Mouse (Mus musculus): ENCODE data around the gene Tnfrsf12a. TPM values are rescaled to one million over a fixed set of nuclear protein-coding genes. Genes with fewer than 3 reads are reported as not detected.

Tnfrsf12a gene
- total RNA-seq (2021) = 100 to 1,000 TPM in 1 of 2 experiments, 10 to 100 TPM in 1; 79.9 to 111 TPM

DNA sequence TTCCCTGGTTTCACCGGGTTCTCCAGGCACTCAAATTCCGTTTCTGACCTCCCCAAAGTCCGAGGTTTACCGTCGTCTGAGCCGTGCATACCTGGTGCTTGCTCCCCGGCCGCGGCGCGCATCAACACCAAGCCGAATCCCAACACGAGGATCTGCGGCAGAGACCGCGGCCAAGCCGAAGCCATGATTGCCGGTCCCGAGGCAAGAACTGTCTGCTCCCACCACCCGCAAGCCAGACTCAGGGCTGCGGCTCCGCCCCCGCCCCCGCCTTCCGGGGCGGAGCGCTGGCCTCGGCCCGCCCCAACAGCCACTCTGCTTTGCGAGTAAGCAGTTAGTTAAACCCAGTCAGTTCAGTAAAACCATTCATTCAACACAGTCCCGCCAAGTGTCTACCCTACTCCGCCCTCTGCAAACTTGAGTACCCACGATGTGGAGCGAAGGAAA lies at the start of gene Tnfrsf12a:
Gene Tnfrsf12a, minus strand, starts transcription at position 233 of the 444 bp plus-strand sequence.
- DNase-seq (ENCODE audit: low spot score) = peak; percentile 82
- intact Hi-C loops (cut with DNase I) = loop anchor here (1.0 kb wide), 1 partner anchor 22 kb away; no protein-coding TSS in a partner anchor

DNA sequence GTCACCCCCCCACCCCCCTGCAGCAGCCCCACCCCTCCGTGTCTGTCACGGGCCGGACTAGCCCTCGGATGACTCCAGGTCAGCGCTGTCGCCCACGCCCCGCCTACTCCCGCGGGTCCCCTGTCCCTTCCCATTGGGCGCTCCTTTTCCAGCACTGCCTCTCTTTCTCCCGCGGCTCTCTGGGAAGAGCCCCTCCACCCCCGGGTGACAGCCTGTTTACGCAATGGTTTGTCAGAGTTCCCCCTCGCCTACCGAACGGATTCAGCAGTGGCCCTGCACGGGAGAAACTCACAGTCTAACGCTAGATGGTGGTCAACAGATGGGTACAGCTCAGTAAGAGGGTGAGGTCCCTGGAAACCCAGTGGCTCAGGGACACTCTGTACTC lies 49.5 kb upstream of the Tnfrsf12a start:
- intact Hi-C loops (cut with DNase I) = no loop called here
- DNase-seq (ENCODE audit: low spot score) = peak; percentile 83

DNA sequence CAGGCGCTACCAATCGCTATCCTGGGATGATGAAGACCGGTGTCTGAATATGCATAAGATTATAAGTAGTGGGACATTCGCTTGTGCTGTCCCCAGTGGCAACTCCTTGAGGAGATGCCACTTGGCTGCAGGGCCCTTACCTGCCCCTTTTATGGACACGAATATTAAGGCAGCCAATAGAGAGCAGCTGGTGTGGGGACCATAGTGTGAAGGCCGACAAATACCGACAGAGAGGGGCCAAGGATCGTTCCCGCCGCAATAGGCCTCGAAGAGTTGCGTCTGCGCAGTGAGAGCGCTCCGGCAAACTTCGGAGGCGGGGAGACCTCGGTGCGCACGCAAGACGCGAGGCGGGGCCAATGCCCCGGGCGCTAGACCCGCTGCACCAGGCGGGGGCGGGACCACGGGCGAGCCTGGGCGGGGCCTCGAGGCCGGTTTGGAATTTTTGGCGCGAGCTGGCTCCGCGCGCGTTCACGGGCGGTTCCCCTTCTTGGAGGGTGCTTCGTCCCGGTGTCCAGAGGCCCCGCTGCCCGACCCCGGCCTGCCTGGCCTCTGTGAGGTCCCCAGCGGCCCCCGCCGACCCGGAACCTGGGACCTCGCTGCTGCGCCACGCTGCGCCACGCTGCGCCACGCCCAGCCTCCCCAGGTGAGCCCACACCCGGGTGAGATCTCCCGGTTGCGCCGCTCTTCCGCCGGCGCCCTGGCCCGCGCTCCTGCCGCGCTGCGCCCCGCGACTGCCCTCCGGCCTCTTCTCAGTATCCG lies 48.9 kb upstream of the Tnfrsf12a start, which contains the start of gene Pkmyt1:
Gene Pkmyt1, plus strand, starts transcription at position 338 of the 759 bp plus-strand sequence.
- peak; percentile 90 for DNase-seq (ENCODE audit: low spot score)
- intact Hi-C loops (cut with DNase I) = loop anchor here (1.0 kb wide), 1 partner anchor 47 kb away; the partner anchor contains the start of gene Cldn6

DNA sequence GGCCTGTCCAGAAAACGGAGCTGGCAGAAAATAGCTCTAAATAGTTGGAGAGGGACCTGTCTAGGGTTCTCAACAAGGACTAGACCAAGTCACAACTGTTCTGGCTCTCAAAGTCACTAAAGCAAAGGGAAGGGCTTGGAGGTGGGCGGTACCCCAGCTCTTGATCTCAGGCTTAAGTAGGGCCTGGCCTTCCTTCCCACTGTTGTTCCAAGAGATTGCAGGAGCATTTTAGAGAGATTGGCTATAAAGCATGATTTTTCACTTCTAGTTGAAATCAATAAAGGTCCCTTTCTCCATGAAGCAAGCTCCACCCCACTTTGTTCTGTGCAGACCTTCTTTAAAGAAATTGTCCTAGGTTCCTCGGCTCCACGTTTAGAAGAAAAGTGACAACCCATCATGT lies 48.2 kb upstream of the Tnfrsf12a start:
- DNase-seq (ENCODE audit: low spot score) = no peak
- intact Hi-C loops (cut with DNase I) = loop anchor here (1.0 kb wide), 1 partner anchor 46 kb away; the partner anchor contains the start of gene Cldn6

DNA sequence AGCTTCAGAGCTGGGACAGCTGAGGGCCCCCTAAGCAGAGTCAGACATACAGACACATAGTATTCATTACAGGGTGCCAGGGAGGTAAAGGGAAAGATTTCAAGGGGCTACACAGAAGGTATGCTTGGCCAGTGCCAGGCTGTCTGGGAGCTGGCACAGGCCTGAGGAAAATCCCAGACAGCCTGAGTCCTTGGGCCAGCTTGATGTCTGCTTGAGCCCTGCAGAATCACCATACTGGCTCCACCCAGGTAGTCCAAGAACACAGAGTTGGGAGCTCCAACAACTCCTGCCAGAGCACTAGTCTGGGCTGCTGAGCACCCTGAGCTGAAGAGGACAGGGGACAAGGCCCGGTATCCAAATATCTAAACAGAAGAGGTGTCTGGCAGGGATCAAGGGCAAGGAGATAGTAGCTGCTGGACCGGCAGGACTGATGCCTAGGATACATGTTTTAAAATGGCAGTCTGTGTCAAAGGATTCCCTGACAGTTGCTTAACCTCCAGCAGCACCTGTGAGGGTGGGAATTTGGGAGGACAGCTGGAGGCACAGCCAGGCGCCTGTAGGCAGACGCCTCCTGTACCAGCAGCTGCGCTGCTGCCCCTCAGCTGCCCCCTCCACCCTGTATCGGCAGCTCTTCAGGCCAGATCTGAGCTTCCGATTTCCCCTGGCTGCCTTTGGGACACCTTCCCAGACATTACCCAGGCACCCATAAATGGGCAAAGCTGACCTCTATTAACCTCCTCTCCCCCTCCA lies 45.3 kb upstream of the Tnfrsf12a start, which contains the start of gene 1520401A03Rik:
Gene 1520401A03Rik, minus strand, starts transcription at position 408 of the 750 bp plus-strand sequence.
- DNase-seq (ENCODE audit: low spot score) = no peak
- intact Hi-C loops (cut with DNase I) = no loop called here

DNA sequence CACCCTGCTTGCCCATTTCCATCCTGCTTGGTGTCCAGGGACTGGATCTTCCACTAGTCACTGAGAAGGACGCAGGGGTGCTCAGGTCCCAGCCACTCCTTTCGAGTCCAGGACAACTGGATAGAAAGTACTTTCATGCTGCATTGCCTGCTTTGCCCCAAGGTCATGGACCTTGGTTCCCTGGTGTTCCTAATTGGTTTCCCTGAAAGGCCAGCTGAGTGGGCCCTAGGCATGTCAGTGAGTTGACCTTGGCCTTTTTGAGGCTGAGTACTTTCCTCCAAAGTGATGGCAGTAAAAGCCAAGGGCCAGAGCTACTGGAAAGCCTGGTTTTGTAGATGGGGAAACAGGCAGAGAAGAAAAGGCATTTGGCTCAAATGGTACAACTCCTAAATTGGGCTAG lies 44.6 kb upstream of the Tnfrsf12a start:
- no peak for DNase-seq (ENCODE audit: low spot score)
- intact Hi-C loops (cut with DNase I) = no loop called here

DNA sequence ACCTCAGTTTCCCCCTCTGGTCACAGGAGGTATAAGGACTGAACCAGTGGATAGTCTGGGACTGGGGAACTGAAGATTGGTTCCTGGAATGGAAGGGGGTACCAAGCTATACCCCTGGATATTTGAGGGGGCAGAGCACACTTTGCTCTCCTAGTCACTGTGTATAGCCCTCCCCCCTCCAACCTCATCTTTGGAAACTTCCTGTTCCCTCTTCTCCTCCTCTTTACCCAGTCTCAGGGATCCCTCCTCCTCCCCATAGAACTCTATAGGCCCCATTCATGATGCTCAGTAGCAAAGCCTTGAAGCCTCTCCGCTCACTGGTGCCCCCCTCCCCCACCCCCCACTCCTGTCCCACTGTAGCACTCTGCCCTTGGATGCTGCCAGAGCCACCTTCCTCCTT lies 42.2 kb upstream of the Tnfrsf12a start:
- no peak for DNase-seq (ENCODE audit: low spot score)
- intact Hi-C loops (cut with DNase I) = no loop called here

DNA sequence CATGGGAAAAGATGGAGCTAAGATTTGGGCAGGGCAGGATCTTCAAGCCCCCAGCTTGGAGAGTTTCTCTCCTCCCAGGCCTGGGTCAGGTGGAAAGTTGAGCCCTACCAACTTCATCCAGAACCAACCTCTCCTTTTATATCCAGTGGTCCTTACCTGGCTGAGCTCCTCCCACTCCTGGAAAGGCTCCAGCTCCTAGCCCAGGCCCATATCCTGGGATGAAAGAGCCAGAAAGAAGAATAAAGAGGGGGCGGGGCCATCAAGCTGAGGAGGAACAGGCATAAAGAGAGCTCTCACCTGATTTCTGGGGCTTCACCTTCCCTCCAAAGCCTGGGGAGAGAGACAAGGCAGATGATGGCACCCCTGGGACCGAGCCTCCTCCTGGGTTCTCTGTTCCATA lies 39.7 kb upstream of the Tnfrsf12a start:
- intact Hi-C loops (cut with DNase I) = no loop called here
- no peak for DNase-seq (ENCODE audit: low spot score)

DNA sequence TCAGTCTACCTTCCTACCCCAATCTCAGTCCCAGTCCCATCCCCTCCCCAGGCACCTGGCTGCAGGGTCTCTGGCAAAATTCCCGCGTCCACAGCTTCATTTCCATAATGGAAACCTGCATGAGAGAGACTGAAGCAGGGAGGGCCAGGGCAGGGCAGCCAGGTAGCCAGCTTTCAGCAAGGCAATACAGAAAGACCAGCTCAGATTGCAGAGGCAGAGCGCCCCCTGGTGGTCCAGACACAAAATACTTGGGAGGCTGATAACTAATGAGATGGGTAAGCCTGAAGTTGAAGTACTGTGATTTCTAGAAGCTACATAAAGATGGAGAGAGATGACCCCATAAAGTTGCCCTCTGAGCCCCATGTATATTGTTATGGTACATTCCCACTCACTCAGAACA lies 28.9 kb upstream of the Tnfrsf12a start:
- no peak for DNase-seq (ENCODE audit: low spot score)
- intact Hi-C loops (cut with DNase I) = loop anchor here (5.0 kb wide), 1 partner anchor 139 kb away; no protein-coding TSS in a partner anchor

DNA sequence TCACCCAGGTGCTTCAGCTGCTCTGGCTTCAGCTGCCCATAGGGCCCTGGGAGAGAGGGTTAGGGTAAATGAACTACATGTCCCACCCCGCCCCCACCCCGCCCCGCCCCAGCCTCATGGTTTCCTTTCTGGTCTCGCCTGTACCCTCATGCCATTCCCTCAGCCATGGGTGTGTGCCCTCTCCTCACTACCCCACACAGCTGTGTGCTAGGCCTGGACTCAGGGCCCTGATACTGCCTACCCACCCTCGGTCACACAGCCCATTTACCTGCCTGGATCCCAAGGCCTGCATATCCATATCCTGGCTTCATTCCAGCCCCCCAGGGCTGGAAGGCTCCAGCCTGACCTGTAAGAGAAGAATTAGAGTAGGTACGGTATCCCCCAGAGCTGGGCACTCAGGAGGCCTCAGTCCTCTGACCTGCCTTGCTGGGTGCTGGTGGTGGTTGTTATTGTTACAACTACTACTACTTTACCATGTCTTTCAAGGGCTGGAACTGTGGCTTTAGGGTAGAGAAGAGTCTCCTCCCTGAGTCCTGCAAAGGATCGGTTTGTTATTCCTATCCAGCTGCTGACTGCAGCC lies 28.3 kb upstream of the Tnfrsf12a start:
- intact Hi-C loops (cut with DNase I) = loop anchor here (1.0 to 5.0 kb wide), 2 partner anchors 44 to 138 kb away; no protein-coding TSS in a partner anchor
- DNase-seq (ENCODE audit: low spot score) = no peak

DNA sequence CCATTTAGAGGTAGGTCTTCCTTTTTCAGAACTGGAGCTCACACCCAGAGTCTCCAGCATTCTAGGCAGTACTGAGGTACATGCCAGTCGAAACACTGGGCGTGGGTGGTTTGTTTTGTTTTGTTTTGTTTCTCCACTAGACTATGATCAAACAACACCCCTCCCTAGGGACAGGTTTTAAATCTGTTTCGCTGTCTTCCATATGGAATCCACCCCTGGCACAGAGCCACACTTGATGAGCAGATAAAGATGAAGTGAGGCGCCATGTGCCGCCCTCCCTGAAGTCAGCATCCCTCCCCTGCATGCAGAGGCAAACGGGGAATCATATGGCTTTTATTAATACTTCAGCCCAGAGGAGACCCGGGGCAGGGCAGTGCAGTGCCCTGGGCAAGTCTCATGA lies 27.5 kb upstream of the Tnfrsf12a start:
- intact Hi-C loops (cut with DNase I) = loop anchor here (1.0 to 5.0 kb wide), 2 partner anchors 43 to 137 kb away; no protein-coding TSS in a partner anchor
- no peak for DNase-seq (ENCODE audit: low spot score)

DNA sequence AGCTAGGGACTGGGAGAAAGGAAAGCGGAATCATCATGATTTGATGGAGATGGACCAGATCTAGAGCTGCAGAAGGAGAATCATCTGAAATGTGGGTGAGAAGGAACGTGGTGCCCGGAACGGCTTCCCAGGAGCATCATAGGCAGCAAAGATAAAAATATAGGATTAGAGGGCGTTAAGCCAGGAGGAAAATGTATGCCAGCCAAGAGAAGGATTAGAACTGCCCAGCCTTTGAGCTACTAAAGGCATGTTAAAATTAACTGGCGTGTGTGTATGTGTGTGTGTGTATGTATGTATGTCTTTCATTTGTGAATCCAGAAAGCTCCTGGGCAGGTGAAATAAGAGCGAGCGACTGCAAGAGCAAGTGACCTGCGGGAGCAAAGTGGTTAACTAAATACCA lies 26.0 kb upstream of the Tnfrsf12a start:
- no peak for DNase-seq (ENCODE audit: low spot score)
- intact Hi-C loops (cut with DNase I) = no loop called here

DNA sequence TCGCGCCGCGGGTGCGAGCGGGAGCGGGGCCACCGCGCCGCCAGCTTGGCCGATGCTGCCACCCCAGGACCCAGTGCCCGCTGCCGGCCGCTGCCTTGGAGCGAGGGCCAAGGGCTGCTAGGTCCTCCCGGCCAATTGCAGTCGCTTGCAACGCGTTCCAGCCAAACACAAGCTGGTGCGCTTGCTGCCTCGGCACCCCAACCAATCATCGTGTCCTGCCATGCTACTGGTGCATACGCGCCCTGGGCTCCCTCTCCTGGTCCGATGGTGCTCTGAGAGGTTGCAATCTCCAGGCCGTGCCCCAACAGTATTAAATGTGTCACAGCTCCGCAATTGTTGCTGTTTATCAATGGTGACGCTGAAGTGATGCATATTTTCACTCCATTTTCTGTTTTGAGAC lies 22.8 kb upstream of the Tnfrsf12a start:
- intact Hi-C loops (cut with DNase I) = no loop called here
- DNase-seq (ENCODE audit: low spot score) = peak; percentile 81

DNA sequence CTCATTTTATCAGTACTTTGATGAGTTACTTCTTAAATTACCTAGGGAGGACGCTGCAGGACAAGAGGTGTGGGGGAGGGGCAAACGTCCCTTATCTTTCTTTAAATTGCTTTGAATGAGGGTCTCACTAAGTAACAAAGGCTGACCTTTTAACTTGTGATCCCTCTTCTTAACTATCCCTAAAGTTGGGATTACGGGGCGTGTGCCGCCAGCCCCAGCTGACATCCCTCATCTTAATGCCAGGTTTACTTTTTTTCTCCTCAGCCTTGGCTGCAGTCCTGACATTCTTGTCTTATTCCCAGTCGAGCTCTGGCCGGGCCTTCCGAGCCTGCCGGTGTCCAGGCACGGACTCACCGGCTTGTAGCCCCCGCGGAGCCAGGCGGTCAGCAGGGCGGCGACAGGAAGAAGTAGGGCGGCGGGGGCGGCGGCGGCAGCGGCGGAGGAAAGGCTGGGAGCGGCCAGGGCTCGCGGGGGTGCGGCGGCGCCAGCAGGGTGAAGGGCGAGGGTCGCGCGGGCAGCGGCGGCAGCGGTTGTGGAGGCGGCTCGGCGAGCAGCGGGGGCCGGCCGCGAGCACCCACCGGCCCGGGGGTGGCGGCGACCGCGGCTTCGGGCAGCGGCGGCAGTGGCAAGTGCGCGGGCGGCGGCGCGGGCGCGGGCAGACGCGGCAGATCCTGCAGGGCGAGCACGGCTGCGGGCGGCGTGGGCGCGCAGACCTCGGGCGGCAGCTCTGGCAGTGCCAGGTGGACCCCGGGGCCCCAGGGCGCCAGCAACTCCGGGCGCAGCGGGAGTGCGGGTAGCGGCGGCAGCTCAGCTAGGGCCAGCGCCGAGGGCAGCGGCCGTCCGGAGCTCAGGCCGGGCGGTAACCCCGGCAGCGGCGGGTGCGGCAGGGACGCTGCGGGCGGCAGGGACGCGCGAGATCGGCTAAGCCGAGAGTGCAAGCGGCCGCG lies 22.1 kb upstream of the Tnfrsf12a start:
- intact Hi-C loops (cut with DNase I) = loop anchor here (1.0 kb wide), 1 partner anchor 22 kb away; the partner anchor contains the start of gene Tnfrsf12a
- peak; percentile 23 for DNase-seq (ENCODE audit: low spot score)

DNA sequence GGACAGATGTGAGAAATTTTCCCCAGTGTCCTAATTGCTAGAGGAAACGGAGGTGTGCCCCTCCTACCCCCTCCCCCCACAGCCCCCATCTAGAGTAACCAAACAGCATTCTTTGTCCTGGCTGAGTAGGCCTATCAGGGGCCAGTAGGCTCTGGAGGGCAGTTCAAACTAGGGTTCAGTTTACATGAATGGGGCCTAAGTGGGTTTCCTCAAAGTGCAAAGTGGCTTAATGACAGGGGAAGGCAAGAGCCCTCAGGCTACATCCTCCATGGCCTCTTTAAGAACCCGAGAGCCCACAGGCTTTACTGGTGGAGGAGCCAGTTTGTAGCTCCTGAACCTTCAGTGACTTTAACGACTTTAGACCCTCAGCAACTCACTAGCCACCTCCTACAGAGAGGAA lies 18.5 kb upstream of the Tnfrsf12a start:
- DNase-seq (ENCODE audit: low spot score) = no peak
- intact Hi-C loops (cut with DNase I) = no loop called here

DNA sequence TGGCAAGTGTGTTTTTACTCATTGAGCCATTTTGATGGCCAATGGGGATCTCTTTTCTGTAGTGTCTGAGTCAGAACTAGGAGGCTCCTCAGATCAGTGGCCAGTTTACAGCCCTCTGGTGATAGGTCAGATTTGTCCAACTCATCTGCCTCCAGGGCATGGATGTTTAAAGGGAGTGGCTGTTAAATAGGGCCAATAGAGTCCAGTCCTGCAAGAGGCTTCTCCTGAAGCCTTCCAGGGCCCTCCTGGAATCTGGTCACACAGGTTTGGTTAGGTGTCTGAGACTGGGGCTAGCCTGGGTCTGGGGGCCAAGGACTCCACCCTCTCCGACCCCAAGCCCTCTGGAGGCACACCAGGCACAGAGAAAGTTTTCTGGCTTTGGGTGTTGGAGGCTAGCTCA lies 17.2 kb upstream of the Tnfrsf12a start:
- intact Hi-C loops (cut with DNase I) = no loop called here

DNA sequence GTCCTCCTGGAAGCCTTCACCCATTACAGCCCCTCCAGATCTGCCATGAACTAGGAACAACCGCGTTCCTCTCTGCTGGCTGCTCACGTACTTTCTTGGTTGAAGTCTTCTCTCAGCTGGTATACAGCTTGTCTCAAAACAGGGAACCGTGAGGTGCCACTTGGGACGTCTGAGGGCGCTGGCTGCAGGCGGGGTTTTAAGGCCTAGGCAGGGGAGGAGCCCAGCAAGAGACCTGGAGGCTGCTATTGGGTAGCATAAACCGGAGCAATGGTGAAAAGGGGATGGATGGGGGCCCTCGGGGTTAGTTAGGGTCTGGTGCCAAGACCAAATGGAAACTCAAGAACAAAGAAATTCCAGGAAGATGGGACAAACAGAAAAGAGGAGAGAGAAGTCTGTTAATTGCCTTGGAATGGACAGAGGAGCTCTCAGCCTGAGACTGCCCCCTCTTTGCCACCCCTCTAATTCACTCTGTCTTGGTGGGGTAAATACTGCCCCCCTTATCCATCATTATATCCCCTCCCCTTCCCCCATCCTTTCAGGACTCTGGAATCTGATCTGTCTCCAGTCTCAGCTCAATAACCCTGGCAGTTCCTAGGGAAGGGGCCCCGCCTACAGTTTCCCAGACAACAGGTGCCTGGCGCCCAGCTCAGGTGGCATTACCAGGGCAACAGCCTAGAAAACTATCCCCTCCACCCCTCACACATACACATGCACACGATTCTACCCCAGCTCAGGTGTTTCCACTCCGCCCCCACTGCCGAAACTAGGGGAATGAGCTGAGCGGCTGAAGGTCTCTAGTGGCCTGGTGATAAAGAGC lies 6.8 kb upstream of the Tnfrsf12a start, which contains the start of gene Cldn9:
Gene Cldn9, minus strand, starts transcription at position 171 of the 817 bp plus-strand sequence.
- intact Hi-C loops (cut with DNase I) = no loop called here

More for the DNA sequence above, 17.2 kb upstream of the Tnfrsf12a start:
- DNase-seq (ENCODE audit: low spot score) = no peak

DNA sequence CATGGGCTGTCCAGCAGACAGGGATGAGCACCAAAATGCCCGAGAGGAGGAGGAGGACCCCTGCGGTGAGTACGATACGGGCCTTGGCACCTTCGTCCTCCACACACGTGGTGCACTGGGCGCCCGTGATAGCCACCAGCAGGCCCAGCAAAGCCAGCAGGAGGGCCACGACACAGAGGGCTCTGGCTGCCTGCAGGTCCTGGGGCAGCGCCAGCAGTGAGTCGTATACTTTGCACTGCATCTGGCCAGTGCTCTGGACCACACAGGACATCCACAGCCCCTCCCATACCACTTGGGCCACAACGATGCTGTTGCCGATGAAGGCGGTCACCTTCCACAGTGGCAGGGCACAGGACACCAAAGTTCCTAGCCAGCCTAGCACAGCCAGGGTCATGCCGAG lies 6.0 kb upstream of the Tnfrsf12a start:
- DNase-seq (ENCODE audit: low spot score) = no peak
- intact Hi-C loops (cut with DNase I) = no loop called here

More for the DNA sequence above, 6.8 kb upstream of the Tnfrsf12a start, which contains the start of gene Cldn9:
- DNase-seq (ENCODE audit: low spot score) = no peak
